Mouse (Mus musculus) megakaryocyte progenitor cell, adult 5-6 weeks (primary cell): ENCODE results near the gene Pxt1. TPM values are rescaled to one million over a fixed set of nuclear protein-coding genes. Genes with fewer than 3 reads are reported as not detected.
"Not testable (repeated sequence)": the region's sequence is repeated elsewhere in the genome, so short reads cannot be mapped to it uniquely, and the experiment has no call there.

Source experiments
- ATAC-seq: replicated peaks from 2 replicates; pipeline ENCODE4 v1.8.0; 2016; ENCODE audit warnings: mild to moderate bottlenecking, moderate TSS enrichment, inconsistent platforms; ENCODE audit not compliant: poor library complexity
- total RNA-seq, 2 experiments: library from RNA; stranded (forward) in 1 of 2; stranded (reverse) in 1 of 2; fragments of 157-497, 149-512 nt in 1 of 2; fragments of 200-1000 nt in 1 of 2; gene quantifications; 2 replicates each; pipeline versions ENCODE4 v1.2.3 to v1.2.4; 2015 to 2017

Gene Pxt1
- total RNA-seq (2015), result 0.66 and 0.77 TPM in 2 replicates
- 0.27 TPM in 1 of 2 replicates, not detected in the other for total RNA-seq (2017)

DNA sequence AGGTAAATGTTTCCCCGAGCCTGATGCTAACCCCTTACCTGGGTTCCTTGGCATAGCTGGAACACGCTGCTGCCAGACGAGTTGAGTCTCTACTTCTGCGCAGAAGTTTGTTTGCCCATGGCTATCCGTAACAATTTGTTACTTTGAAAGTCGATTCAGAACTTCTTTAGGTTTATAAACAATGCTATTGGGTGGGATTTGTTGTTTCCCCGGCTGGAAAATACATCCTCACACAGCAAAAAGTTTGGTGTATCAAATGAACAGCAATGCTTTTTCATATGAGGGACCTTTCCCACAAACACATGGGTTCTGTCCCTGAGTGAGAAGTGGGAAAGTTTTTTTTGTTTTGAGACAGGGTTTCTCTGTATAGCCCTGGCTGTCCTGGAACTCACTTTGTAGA is at the start of gene Pxt1:
Gene Pxt1 (minus strand): TSS at position 101 of the 400 bp plus-strand sequence.
- no peak for ATAC-seq

DNA sequence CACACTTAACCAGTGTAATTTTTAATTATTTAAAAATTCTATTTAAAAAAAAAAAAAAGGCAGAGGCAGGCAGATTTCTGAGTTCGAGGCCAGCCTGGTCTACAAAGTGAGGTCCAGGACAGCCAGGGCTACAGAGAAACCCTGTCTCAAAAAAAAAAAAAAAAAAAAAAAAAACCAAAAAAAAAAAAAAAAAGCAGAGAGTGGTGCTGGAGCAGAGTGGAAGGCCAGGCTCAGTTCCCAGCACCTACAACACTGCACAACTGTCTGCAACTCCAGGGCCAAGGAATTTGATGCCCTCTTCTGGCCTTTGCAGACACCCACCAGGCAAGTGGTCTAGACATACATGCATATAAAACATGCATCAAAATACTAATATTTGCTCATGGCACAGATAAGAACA is 49.4 kb upstream of the Pxt1 start:
- not testable (repeated sequence) for ATAC-seq

DNA sequence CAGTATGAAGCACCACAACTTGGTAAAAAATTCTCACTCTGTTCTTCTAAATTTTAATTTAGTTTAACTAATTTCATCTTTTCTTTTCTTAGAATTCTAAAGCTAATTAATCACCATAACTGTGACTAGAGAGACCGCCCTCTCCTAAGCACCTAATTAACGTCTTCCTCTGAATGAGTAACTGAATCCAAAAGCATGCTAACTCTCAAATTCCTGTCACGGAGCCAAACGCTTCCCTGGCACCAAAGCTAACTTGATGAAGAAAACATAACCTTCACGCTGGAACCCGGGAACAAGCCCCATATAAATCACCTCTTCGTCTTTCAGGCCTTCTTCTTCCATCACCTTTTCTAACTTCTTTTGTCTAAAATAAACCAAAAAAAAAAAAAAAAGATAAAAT is 48.5 kb upstream of the Pxt1 start:
- ATAC-seq, result no peak

DNA sequence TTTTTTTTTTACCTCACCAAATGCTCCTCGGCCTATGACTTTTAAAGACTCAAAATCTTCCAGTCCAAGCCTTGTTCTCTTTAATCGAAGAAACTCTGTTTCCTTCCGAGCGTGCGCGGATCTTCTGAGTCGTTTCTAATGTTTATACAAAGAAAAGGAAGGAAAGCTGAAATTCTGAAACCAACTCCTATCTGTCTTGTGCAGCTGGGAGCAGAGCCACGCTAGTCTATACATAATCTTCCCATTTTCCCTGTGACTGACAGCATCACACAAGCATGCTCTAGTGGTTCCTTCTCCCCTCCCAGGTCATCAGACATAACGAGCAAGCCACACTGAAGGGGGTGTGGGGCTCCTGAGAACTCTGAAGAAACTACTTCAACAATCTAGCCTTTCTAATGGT is 47.6 kb upstream of the Pxt1 start:
- ATAC-seq, result no peak

- no peak for ATAC-seq
These were observed 46.4 kb upstream of the Pxt1 start for GRCm38 (mm10) chr17:28990060-28990459.

DNA sequence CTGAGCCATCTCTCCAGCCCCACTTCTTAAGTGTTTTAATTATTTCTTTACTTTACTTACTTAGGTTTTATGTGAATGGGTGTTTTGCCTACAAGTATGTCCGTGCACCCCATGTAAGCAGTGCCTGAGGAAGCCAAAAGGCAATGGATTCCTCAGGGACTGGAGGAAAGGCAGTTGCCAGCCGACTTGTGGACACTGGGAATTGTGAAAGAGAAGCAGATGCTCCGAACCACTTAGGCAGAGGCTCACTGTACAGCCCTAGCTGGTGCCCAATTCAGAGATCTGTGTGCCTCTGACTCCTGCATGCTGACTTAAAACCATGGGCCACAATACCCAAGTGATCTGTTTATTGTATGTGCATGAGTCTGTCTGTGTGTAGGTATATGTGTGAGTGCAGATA is 45.4 kb upstream of the Pxt1 start:
- ATAC-seq, result no peak

DNA sequence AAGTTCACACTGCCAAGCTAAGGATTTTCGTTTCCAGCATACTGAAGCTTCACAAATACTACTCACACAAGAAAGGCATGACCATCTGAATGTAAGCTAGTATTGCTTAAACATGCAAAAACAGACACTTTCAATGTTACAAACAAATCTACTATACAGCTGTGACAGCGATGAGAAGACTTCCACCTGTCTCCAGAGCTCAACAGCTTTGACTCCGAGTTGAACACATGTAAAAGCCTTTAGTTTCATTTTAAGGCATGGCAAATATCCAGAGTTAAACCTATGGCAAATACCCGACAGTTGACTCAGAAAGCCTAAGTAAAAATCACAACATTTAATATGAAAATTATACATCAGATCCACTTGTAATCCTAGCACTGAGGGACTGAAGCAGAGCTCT is 44.7 kb upstream of the Pxt1 start:
- ATAC-seq, result no peak

- peak; percentile 73 for ATAC-seq
These were observed 44.1 kb upstream of the Pxt1 start for GRCm38 (mm10) chr17:28987713-28988112.

GRCm38 (mm10) chr17:28986833-28987232 is 43.2 kb upstream of the Pxt1 start:
- peak; percentile 50; the same call in 1 of the 2 replicates for ATAC-seq

- ATAC-seq, result no peak
These were observed 41.2 kb upstream of the Pxt1 start for GRCm38 (mm10) chr17:28984724-28985420.

- no peak for ATAC-seq
These were observed 39.0 kb upstream of the Pxt1 start for GRCm38 (mm10) chr17:28982591-28982990.

- ATAC-seq, result no peak
These were observed 37.4 kb upstream of the Pxt1 start for GRCm38 (mm10) chr17:28981081-28981480.

DNA sequence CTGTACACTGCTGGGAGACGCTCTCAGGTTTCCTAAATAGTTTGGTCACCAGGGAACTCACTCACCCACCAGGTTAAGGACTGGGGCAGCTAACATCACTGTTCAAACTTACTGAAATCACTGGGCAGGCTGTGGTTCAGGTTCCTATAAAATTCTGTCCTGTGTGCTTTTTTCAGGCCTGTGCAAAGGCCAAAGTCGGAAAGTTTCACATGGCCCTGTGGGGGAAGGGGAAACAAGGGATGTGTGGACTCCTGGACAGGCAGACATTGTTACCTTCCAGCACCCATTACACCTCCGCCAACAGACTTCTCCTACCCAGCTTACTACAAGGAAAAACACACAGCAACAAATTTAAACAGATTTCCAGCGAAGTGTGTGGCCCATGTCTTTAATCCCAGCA is 35.5 kb upstream of the Pxt1 start:
- ATAC-seq, result no peak

DNA sequence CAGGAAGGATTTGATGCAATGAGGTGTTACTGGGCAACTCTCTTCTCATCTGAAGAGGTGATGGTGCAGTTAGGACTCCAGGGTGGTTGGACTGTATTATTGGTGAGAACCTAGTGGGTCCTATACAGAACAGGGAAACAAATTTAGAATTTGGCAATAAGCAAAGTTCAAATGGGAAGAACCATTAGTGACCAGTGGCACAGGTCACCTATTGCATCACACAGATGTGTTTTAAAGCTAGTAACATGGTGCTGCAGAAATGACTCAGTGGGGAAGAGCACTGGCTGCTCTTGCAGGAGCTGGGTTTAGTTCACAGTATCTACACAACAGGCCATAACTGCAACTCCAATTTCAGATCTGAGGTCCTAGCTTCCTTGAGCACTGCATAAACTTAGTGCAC is 26.5 kb upstream of the Pxt1 start:
- no peak for ATAC-seq

GRCm38 (mm10) chr17:28967021-28967610 is 23.5 kb upstream of the Pxt1 start:
- ATAC-seq, result peak; percentile 74

DNA sequence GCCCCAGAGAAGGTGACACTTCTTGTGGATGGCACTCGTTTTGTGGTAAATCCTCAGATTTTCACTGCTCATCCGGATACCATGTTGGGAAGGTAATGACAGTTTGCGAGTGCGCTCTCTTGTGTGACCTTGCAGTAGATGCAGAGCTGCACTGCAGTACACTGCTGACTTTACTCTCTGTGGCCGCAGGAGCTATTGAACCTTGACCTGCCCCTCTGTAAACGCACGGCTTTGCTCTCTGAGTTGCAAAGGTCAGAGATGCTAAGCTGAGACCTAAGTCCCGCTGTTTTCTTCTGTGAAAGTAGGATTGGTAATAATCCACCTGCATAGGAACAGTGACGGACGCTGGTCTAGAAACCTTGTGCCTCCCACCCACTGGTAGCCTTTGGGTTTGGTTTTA is 18.0 kb upstream of the Pxt1 start:
- no peak for ATAC-seq

DNA sequence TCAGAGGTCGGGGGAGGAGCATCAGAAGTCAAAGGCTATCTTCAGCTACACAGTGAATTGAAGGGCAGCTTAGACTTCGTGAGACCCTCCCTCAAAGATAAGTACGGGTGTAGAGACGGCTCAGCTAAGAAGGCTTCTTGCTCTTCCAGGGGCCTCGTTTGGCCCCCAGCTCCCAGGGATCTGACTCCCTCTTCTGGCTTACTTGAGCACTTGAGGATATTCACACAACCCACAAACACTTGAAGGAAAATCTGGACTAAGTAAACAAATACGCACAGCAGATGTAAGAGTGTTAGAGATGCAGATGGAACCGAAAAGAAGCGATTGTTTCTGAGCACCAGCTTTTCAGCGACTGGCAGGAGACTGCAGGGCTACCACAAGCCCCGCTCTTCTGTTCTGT is 17.0 kb upstream of the Pxt1 start:
- ATAC-seq, result no peak

GRCm38 (mm10) chr17:28954416-28954815 is 10.8 kb upstream of the Pxt1 start:
- no peak for ATAC-seq

DNA sequence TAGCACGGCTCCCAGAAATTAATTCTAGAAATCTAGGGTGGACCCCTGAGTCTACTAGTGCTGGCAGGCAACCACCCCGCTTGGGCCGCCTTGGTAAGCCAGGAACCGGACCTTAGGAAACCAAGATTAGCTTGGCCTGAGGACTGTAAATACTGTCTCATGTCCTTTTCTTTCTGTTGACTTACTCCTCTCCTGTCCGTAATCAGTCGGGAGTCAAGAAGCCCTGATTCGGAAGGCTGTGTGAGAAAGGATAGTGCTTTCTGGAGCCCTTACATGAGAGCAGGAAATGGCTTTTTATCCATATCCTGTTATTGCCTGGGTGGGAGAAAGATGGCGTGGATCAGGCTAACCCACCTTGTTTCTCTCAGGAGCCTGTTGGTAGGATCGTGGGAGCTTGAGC is 9.6 kb upstream of the Pxt1 start:
- ATAC-seq, result no peak

- peak; percentile 76 for ATAC-seq
These were observed 8.5 kb upstream of the Pxt1 start, which contains the start of gene Kctd20 for GRCm38 (mm10) chr17:28951831-28952799. Kctd20 (plus strand) TSS chr17:28951950.

DNA sequence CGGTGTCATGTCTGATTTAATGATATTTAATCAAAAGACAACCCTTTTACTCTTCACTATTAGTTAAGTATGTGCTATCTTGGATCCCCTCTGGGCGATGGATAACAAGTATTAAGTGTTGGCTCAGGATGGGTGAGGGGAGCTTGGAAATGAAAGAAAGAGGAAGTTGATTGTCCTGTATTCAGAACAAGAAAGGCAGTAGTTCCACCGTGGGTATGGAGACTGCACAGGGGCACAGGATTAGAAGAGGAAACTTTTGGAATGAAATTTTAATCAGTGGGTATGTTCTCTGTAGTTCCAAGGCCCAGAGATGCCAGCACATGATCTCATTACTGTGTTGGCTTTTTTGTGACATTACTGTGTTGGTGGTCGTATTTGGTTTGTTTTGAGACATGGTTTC is 7.1 kb upstream of the Pxt1 start:
- no peak for ATAC-seq

DNA sequence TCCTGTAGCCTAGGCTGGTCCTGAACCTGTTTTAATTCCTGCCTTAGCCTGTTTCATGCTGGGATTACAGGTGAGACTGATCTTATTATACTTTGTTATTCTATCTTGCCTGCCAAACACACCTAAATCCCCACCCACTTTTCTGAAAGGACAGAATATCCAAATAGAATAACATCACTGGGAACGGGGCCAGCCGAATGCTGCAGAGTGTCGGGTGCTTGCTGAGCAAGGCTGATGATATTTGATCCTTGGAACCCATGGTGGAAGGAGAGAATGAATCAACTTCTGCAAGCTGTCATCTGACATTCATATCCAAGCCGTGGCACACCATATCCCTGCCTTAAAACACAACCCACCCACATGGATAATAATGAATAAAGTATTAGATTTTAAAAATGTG is 5.0 kb upstream of the Pxt1 start:
- ATAC-seq, result no peak
